Mouse (Mus musculus): ENCODE data around the gene Rims1. TPM values are rescaled to one million over a fixed set of nuclear protein-coding genes. Genes with fewer than 3 reads are reported as not detected.

Gene Rims1
- total RNA-seq, 1 experiment from 2014 or later: 0.12 TPM

DNA sequence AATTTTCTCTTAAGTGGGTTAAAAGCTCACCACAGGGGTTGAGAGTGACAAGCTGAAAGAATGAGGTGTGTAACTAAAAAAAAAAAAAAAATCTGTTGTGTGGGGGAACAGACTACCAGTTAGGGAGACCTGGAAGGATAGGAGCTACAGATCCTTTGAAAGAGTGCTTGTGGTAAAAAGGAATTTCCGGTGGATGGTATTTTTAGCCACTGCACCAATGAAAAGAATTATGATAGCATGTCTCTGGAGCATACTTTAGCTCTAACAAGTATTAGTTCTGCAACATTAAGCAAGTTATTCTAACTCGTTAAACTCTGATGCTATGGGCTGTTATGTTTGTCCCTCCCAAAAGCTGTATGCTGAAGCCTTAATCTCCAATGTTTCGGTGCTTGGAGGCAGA lies 192.2 kb downstream of the Rims1 start:
- ATAC-seq (ENCODE audit: extremely low read depth, insufficient number of reproducible peaks, low FRiP score, poor library complexity, severe bottlenecking): no peak

- ATAC-seq (ENCODE audit: extremely low read depth, insufficient number of reproducible peaks, low FRiP score, poor library complexity, severe bottlenecking): no peak
Observed at GRCm38 (mm10) chr1:22604329-22605044, 201.3 kb downstream of the Rims1 start.

DNA sequence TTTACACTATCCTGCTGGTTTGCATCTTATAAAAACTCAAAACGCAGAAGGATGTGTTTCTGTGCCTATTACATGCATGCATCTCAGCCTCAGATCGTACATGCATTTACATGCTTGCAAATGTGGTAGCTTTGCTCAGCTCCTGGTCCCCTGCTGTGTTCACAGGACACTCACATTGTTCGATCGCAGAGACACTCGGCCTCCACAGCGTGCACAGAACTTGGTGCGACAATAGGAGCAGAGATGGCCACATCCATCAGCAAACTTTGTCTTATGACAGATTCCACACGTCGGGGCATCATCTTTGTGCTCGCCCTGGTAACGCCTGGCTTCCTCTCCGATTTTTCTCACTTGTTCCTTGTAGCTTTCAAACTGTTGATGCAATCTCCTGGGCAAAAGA lies 209.6 kb downstream of the Rims1 start:
- no peak for ATAC-seq (ENCODE audit: extremely low read depth, insufficient number of reproducible peaks, low FRiP score, poor library complexity, severe bottlenecking)

DNA sequence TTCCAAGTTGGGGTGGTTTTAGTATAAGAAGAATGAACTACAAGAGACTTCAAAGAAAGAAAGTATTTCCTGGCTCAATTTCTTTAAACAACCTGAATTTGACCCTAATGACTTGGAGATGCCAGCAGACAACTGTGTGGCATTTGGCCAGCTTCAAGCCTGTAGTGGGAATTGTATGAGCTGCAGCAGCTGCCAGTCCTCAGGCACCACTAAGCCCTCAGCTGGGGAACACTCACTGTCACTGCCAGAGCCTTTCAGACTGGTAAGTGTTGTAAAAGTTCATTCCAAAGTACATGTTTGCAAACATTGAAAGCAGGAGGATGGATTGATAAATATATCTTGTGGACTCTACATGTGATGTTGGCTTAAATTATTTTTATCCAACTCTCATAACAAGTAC lies 211.0 kb downstream of the Rims1 start:
- ATAC-seq (ENCODE audit: extremely low read depth, insufficient number of reproducible peaks, low FRiP score, poor library complexity, severe bottlenecking): no peak

GRCm38 (mm10) chr1:22587859-22588383 lies 217.9 kb downstream of the Rims1 start:
- no peak for ATAC-seq (ENCODE audit: extremely low read depth, insufficient number of reproducible peaks, low FRiP score, poor library complexity, severe bottlenecking)

DNA sequence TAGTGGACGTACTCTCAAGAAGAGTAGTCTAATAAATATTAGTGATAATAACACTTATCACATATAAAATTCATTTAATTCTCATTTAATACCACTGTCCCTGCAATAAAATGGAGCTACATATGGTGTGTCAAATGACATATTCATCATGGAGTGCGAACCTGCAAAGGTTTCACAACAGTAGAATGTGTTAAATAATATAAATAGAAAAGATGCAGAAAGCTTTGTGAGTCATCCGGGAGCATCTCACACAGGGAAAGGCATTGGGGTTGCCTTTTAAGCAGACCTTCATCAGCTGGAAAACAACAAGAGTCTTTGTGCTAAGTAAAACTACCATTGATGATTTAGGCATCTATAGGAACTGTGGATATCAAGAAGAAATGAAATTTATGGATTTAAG lies 220.2 kb downstream of the Rims1 start:
- no peak for ATAC-seq (ENCODE audit: extremely low read depth, insufficient number of reproducible peaks, low FRiP score, poor library complexity, severe bottlenecking)

GRCm38 (mm10) chr1:22579470-22579869 lies 226.3 kb downstream of the Rims1 start:
- no peak for ATAC-seq (ENCODE audit: extremely low read depth, insufficient number of reproducible peaks, low FRiP score, poor library complexity, severe bottlenecking)

GRCm38 (mm10) chr1:22572720-22573119 lies 233.1 kb downstream of the Rims1 start:
- no peak for ATAC-seq (ENCODE audit: extremely low read depth, insufficient number of reproducible peaks, low FRiP score, poor library complexity, severe bottlenecking)

DNA sequence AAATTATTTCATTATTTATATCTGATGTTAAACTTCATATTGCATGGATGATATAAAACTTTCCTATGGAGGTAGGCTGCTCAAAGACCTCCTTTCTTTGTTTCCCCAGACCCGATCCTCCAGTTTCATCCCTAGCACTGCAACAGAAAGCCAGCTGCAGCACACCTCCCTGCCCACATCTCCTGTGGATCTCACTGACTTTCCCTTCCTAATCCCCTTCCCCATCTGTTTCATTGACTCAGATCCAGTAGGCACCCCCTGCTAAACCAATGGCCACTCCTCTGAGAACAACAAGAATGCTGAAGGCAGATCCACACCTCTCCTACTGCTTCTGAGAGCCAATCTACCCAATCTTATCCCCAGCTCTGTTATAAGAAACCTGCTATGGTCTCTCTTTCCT lies 259.5 kb downstream of the Rims1 start:
- ATAC-seq (ENCODE audit: extremely low read depth, insufficient number of reproducible peaks, low FRiP score, poor library complexity, severe bottlenecking): no peak

DNA sequence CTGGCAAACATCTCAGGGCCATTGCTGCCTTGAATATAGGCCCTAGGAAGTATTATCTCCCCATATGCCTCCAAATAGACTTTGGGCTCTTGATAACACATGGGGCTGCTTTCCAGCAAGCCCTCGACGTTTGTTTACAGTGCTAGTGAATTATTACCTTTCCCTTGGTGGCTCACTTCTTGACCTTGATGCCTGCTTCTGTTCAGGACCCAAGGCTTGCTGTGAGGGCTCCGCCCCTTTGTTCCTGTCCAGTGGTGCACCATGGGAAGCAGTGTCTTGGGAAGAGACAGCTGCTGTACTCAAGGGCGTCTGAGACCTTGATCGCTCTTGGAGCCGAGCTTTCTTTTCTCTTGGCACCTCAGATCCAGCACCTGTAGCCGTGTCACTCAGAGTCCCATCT lies 267.7 kb downstream of the Rims1 start:
- ATAC-seq (ENCODE audit: extremely low read depth, insufficient number of reproducible peaks, low FRiP score, poor library complexity, severe bottlenecking): no peak

DNA sequence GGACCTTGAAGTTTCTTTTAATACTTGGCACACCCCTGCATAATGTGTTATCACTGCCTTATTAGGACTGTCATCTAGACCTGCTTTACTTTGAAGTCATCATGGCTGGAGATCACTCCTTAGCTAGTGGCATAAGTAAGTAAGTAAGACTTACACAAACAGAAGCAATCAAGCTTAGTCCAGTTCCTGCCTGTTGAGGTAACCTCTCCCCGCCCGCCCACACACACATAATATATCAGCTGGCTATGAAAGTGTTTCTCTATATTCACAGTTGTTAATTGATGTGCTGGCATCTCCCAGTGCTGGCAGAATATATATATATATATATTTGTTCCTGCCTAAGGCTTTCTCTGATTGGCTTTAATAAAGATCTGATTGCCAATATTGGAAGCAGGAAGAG lies 269.0 kb downstream of the Rims1 start:
- no peak for ATAC-seq (ENCODE audit: extremely low read depth, insufficient number of reproducible peaks, low FRiP score, poor library complexity, severe bottlenecking)

GRCm38 (mm10) chr1:22535049-22535448 lies 270.7 kb downstream of the Rims1 start:
- ATAC-seq (ENCODE audit: extremely low read depth, insufficient number of reproducible peaks, low FRiP score, poor library complexity, severe bottlenecking): no peak

GRCm38 (mm10) chr1:22533146-22534096 lies 272.4 kb downstream of the Rims1 start:
- no peak for ATAC-seq (ENCODE audit: extremely low read depth, insufficient number of reproducible peaks, low FRiP score, poor library complexity, severe bottlenecking)

GRCm38 (mm10) chr1:22515103-22515502 lies 290.7 kb downstream of the Rims1 start:
- no peak for ATAC-seq (ENCODE audit: extremely low read depth, insufficient number of reproducible peaks, low FRiP score, poor library complexity, severe bottlenecking)

DNA sequence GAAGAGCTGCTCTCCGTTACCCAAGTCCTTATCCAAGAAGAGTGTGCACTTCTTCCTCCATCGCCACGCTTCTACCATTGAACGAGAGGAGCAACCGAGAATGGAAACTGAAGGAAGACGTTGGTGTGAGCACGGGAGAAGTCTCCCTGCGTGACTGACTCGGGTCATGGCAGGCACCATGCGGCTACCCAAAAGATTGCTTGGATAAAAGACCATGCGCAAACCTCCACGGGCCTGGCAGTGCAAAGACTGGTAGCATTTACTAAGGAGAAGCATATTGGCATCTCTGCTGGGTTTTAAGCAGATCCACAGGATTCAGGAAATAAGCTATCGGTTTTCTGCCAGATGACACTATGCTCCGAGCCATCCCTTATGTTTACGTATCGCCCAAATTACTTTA lies 293.4 kb downstream of the Rims1 start:
- ATAC-seq (ENCODE audit: extremely low read depth, insufficient number of reproducible peaks, low FRiP score, poor library complexity, severe bottlenecking): no peak

DNA sequence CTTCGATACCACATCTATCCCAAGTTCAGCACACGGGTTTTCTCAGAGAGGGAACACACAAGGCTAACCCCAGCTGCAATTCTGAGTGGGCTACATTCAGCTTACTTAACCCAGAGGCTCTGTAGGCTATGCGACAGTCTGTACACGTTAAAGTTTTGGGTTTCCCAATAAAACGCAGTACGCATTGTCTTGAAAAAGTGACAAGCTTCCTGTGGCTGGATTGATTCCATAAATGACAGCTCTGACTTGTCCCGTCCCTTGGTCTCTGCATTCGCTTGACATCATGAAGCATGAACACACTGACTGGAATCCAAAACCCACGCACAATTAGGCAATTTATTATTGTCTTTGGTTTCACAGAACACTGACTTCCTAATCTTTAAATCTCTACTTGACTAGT lies 294.2 kb downstream of the Rims1 start:
- ATAC-seq (ENCODE audit: extremely low read depth, insufficient number of reproducible peaks, low FRiP score, poor library complexity, severe bottlenecking): no peak

GRCm38 (mm10) chr1:22508735-22509615 lies 296.8 kb downstream of the Rims1 start:
- ATAC-seq (ENCODE audit: extremely low read depth, insufficient number of reproducible peaks, low FRiP score, poor library complexity, severe bottlenecking): no peak

- ATAC-seq (ENCODE audit: extremely low read depth, insufficient number of reproducible peaks, low FRiP score, poor library complexity, severe bottlenecking): no peak
Observed at GRCm38 (mm10) chr1:22487270-22487864, 318.4 kb downstream of the Rims1 start.

DNA sequence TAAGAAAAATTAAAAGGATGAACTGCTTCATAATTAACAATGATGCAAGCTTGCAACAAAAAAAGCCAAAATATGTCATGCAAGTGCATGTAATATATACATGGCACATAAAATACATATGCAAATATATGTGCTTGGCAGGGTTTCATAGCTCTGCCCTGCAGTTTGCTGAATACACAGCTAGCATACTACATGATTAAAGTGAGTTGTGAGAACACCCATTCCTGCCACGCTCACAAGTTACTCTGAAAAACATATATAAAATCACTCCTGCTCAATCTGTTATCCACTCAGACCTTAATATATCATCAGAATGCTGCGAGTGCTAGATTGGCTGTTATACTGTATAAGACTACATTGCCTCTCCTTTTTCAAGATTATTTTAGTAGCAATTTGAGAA lies 329.6 kb downstream of the Rims1 start:
- ATAC-seq (ENCODE audit: extremely low read depth, insufficient number of reproducible peaks, low FRiP score, poor library complexity, severe bottlenecking): no peak

Measured in neutrophil, adult 5-6 weeks (primary cell).